Mouse (Mus musculus) left cerebral cortex, adult 8-10 months (tissue): ENCODE data around the gene Sap30. TPM values are rescaled to one million over a fixed set of nuclear protein-coding genes. Genes with fewer than 3 reads are reported as not detected.
"Not testable (repeated sequence)": the region's sequence is repeated elsewhere in the genome, so short reads cannot be mapped to it uniquely, and the experiment has no call there.

Experiments
- DNase-seq, 2 experiments: peaks; one replicate each; pipeline ENCODE4 v3.0.0; 2022; ENCODE audit warnings: low spot score in 2 of 2
- total RNA-seq, 4 experiments: library from RNA; stranded (reverse); gene quantifications; 2 replicates each; pipeline ENCODE4 v1.2.4; 2022

The Sap30 gene
- total RNA-seq, result 10 to 100 TPM in 1 of 4 experiments, 1 to 10 TPM in 3; 5.3 to 11.1 (median 8.1) TPM

GRCm38 (mm10) chr8:57487441-57488155 is at the start of gene Sap30:
TSS of gene Sap30 (minus strand) at chr8:57487860.
- DNase-seq, result peak; percentile 93 to 97

- no peak for DNase-seq
Observed at GRCm38 (mm10) chr8:57536167-57536566, 48.5 kb upstream of the Sap30 start.

GRCm38 (mm10) chr8:57534495-57534894 is 46.8 kb upstream of the Sap30 start:
- no peak for DNase-seq

GRCm38 (mm10) chr8:57533106-57533505 is 45.4 kb upstream of the Sap30 start:
- no peak for DNase-seq

- DNase-seq, result no peak
Observed at GRCm38 (mm10) chr8:57532223-57532622, 44.6 kb upstream of the Sap30 start.

GRCm38 (mm10) chr8:57530666-57531349 is 43.1 kb upstream of the Sap30 start:
- DNase-seq, result peak in 1 of 2 experiments; percentile 34

- no peak for DNase-seq
Observed at GRCm38 (mm10) chr8:57530238-57530637, 42.6 kb upstream of the Sap30 start.

- DNase-seq, result no peak
Observed at GRCm38 (mm10) chr8:57528036-57528435, 40.4 kb upstream of the Sap30 start.

- no peak for DNase-seq
Observed at GRCm38 (mm10) chr8:57520186-57520786, 32.6 kb upstream of the Sap30 start.

- DNase-seq, result no peak
Observed at GRCm38 (mm10) chr8:57517723-57518122, 30.1 kb upstream of the Sap30 start.

GRCm38 (mm10) chr8:57516685-57517084 is 29.0 kb upstream of the Sap30 start:
- not testable (repeated sequence) for DNase-seq

GRCm38 (mm10) chr8:57513178-57513661 is 25.6 kb upstream of the Sap30 start:
- not testable (repeated sequence) for DNase-seq

- DNase-seq, result no peak
Observed at GRCm38 (mm10) chr8:57512141-57513056, 24.7 kb upstream of the Sap30 start.

GRCm38 (mm10) chr8:57511316-57512118 is 23.9 kb upstream of the Sap30 start, which contains the start of gene Hmgb2:
TSS of gene Hmgb2 (plus strand) at chr8:57511907.
- DNase-seq, result peak; percentile 92 to 99

GRCm38 (mm10) chr8:57510791-57511315 is 23.2 kb upstream of the Sap30 start:
- DNase-seq, result no peak

- DNase-seq, result no peak
Observed at GRCm38 (mm10) chr8:57508657-57509056, 21.0 kb upstream of the Sap30 start.

- no peak for DNase-seq
Observed at GRCm38 (mm10) chr8:57507556-57508063, 19.9 kb upstream of the Sap30 start.

- DNase-seq, result not testable (repeated sequence)
Observed at GRCm38 (mm10) chr8:57505500-57505899, 17.8 kb upstream of the Sap30 start.

GRCm38 (mm10) chr8:57503641-57504040 is 16.0 kb upstream of the Sap30 start:
- peak in 1 of 2 experiments; percentile 62 for DNase-seq
